Mouse (Mus musculus) limb, embryonic 15.5 days (tissue): ENCODE measurements around the gene Ascc2. TPM values are rescaled to one million over a fixed set of nuclear protein-coding genes. Genes with fewer than 3 reads are reported as not detected.

ENCODE experiments used
- ATAC-seq: fragments of 200-750 bp; cut with Nextera tagmentation; 2 replicates; pipeline ENCODE4 v1.8.0; 2017; ENCODE audit warnings: low read depth, moderate TSS enrichment; ENCODE audit not compliant: insufficient number of reproducible peaks, low FRiP score, low TSS enrichment
- H3K27ac ChIP-seq: fragments of 300-500 bp; sonication (generic); 2 replicates; pipeline ENCODE4 v1.5.1; 2015; ENCODE audit warnings: moderate library complexity, mild to moderate bottlenecking, inconsistent platforms
- H3K27me3 ChIP-seq: fragments of 300-500 bp; sonication (generic); 2 replicates; pipeline ENCODE4 v1.6.1; 2015; ENCODE audit warnings: inconsistent platforms
- H3K36me3 ChIP-seq: fragments of 300-500 bp; sonication (generic); 2 replicates; pipeline ENCODE4 v1.6.1; 2015; ENCODE audit warnings: inconsistent platforms
- H3K4me1 ChIP-seq: fragments of 300-500 bp; sonication (generic); 2 replicates; pipeline ENCODE4 v1.6.1; 2015; ENCODE audit warnings: inconsistent platforms
- H3K4me2 ChIP-seq: fragments of 300-500 bp; sonication (generic); 2 replicates; pipeline ENCODE4 v1.6.1; 2015; ENCODE audit warnings: mild to moderate bottlenecking, inconsistent platforms
- H3K4me3 ChIP-seq: fragments of 300-500 bp; sonication (generic); 2 replicates; pipeline ENCODE4 v1.5.1; 2015; ENCODE audit warnings: mild to moderate bottlenecking, inconsistent platforms
- H3K9ac ChIP-seq: fragments of 300-500 bp; sonication (generic); 2 replicates; pipeline ENCODE4 v1.6.1; 2015; ENCODE audit warnings: inconsistent platforms
- H3K9me3 ChIP-seq: fragments of 300-500 bp; sonication (generic); 2 replicates; pipeline ENCODE4 v1.6.1; 2016; ENCODE audit warnings: inconsistent platforms
- WGBS: fragments of 180-500 bp; shearing (Covaris S2); methylation state at CpG from one replicate; pipeline ENCODE4 v1.1.7; 2015; 5-methylcytosine and 5-hydroxymethylcytosine counted together
- polyA plus RNA-seq: library from polyadenylated mRNA; unstranded; fragments of >200 nt; fragmentation: Nextera tagmentation; extraction: Ambion mirVana; gene quantifications from 2 replicates; pipeline ENCODE4 v1.2.1, GENCODE M21; 2015

Gene Ascc2
- polyA plus RNA-seq: 32.2 and 32.8 TPM in 2 replicates

DNA sequence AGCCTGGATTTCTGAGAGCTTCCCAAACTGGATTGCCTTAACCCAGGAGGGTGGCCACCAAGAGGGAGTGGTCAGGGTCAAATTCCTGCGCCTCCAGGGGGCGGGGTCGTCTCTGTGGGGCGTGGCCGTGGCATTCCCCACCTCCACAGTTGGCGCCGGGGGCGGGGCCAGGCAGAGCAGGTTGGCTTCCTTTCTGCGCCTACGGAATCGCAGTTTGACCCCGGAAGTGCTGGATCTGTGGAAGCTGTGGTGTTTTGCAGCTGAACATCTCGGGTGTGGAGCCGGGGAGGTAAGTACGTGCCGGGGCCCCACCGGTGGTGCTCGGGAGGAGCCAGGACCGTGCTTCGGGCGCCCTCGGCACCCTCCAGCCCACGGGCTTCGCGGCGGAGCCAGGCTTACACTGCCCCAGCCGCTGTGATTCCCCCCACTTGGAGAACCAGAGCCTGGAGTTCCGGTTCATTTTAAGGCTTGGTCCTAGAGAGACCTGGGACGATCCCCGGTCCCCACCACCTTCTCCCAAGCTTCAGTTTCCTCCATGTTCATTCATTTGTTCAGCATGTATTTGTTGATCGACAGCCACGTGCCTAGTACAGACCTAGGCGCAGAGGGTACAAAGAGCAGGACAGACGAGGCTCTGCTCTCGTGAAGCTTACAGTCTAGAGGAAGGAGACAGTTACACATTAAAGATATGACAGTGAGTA, at the start of gene Ascc2:
Gene Ascc2 (plus strand): TSS at position 214 of the 701 bp plus-strand sequence.
- Histone ChIP-seq H3K27me3 (no peaks in the 10 kb centered on the region), H3K9me3 (no peaks in the 10 kb centered on the region), H3K4me3 (peak within 1 kb of the TSS; percentile 90), H3K4me1 (peaks cover 14% of the 10 kb centered on the region), H3K27ac (peak within 1 kb of the TSS; percentile 83), H3K9ac (peak within 1 kb of the TSS; percentile 55), H3K36me3 (peaks cover 9% of the 10 kb centered on the region; the same call in 1 of the 2 replicates), H3K4me2 (peak within 1 kb of the TSS; percentile 72)
- WGBS: under 1% methylated on average over 35 of the region's 35 CpGs
- peak; percentile 83 for ATAC-seq

- H3K9me3 ChIP-seq: no peaks in the 10 kb centered on the region
- WGBS: 76% methylated on average over 4 of the region's 4 CpGs
- no peak for ATAC-seq
- H3K27me3 ChIP-seq: no peaks in the 10 kb centered on the region
- H3K4me2 ChIP-seq: no peak overlapping the region
- peaks cover 5% of the 10 kb centered on the region for H3K4me1 ChIP-seq
- H3K27ac ChIP-seq: no peak overlapping the region
- H3K4me3 ChIP-seq: no peak overlapping the region
- no peak overlapping the region for H3K9ac ChIP-seq
- peaks cover 5% of the 10 kb centered on the region; the same call in 1 of the 2 replicates for H3K36me3 ChIP-seq
Observed at GRCm38 (mm10) chr11:4591811-4592210, 45.7 kb upstream of the Ascc2 start.

DNA sequence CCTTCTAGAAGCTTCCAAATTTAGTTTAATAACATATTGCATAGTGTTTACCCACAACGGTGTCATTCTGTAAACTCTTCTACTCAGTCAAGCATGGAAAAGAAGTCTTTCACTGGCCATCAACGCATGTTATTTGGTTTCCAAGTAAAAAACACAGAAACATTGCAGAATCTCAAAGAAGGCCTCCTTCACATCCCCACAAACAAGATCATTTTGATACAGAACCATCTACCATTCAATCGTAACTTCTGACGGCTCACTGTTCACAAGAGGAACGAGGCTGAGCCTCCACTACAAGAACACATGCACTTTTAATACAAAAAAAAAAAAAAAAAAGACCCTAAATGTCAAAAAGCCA, 44.1 kb upstream of the Ascc2 start:
- peak overlapping the region; percentile 81 for H3K4me3 ChIP-seq
- H3K27ac ChIP-seq: no peak overlapping the region; the same call in 1 of the 2 replicates
- H3K4me2 ChIP-seq: peak overlapping the region; percentile 45
- WGBS: 26% methylated on average over 5 of the region's 5 CpGs
- H3K9me3 ChIP-seq: no peaks in the 10 kb centered on the region
- H3K9ac ChIP-seq: no peak overlapping the region
- peaks cover 5% of the 10 kb centered on the region for H3K4me1 ChIP-seq
- H3K36me3 ChIP-seq: peaks cover 5% of the 10 kb centered on the region; the same call in 1 of the 2 replicates
- no peaks in the 10 kb centered on the region for H3K27me3 ChIP-seq
- ATAC-seq: no peak

DNA sequence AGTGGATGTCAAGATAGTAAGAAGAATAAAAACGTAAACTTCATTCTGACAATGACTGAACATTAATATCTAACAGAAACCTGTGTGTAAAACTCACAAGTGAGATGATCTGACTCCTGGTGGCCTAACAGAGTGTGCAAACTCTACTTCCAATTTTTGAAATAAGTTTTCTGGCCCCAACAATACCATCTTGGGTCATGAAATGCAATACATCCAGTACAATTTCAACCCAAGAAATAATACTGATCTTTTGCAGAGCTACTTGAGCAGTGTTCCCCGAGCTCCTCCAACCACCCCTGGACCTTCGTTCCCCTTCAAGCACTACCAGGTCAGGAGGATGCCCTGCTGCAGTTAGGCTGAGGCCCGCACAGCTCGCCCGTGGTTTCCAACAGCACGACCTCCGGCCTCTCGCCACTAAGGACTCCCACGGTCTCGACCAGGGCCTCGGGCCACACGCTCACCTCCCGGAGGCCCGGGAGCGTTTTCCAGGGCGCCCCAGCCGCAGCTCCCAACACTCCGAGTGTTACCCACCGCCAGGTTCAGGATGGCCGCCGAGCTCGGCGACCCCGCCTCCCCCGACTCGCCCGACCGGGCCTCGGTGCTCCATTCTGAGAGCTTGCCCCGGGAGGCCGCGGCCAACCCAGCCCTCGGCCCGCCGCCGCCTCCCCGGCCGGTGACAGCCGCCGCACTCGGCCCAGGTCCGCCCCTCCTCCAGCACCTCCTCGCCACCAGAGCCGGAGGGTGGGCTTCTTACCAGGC, 43.5 kb upstream of the Ascc2 start:
- Histone ChIP-seq H3K9me3 (no peaks in the 10 kb centered on the region), H3K4me2 (peak overlapping the region; percentile 45), H3K27me3 (no peaks in the 10 kb centered on the region), H3K4me3 (peak overlapping the region; percentile 81), H3K9ac (peak overlapping the region; percentile 95), H3K27ac (peak overlapping the region; percentile 97), H3K4me1 (peaks cover 5% of the 10 kb centered on the region), H3K36me3 (0 out of 2 replicates have a peak, but pooled peaks cover 2% of the 10 kb centered on the region)
- under 1% methylated on average over 42 of the region's 45 CpGs for WGBS
- peak; percentile 79 for ATAC-seq

DNA sequence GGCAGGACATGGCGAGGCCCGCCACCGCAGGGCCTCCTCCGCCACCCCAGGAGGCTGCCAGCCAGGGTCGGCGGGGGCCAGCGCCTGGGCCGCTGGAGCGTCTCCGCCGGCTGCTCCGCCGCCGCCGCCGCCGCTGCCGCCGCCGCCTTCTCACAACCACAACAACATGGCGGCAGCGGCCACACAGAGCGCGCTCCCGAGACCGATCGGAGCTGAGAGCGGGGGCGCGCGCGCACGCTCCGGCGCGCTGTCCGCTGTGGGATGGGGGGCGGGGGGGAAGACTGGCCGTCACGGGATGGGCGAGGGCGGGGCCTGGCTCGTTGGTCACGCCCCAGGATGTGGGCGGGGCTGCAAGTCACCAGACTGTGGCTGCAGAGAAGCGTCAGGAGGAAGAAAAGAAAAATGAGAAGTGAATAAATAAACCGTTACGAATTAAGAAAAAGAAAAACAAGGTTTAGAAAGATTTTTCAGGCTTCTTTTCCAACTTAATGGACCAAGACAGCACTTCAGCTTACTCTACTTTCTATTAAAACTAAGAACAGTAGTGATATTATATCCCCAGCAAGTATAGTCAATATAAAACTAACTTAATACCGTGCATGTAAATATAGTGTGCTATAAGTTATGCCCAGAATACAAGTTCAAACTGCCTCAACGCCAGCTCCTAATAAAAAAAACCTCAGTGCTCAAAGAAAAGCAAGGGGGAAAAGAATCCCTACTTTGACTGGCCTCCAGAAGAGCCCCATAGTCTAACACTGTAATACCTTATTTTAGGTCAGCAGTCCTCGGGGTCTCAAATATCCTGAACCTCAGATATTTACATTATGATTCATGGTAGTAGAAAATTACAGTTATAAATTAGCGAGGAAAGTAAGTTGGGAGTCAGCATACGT, 42.7 kb upstream of the Ascc2 start, which contains the start of gene Mtmr3:
Gene Mtmr3 (minus strand): TSS at position 256 of the 893 bp plus-strand sequence.
- H3K4me1 ChIP-seq: peaks cover 5% of the 10 kb centered on the region
- WGBS: 3% methylated on average over 52 of the region's 53 CpGs
- ATAC-seq: peak; percentile 90
- H3K4me3 ChIP-seq: peak within 1 kb of the TSS; percentile 81
- H3K4me2 ChIP-seq: peak within 1 kb of the TSS; percentile 45
- H3K27me3 ChIP-seq: no peaks in the 10 kb centered on the region
- no peaks in the 10 kb centered on the region for H3K9me3 ChIP-seq
- peak within 1 kb of the TSS; percentile 97 for H3K27ac ChIP-seq
- H3K36me3 ChIP-seq: no peaks in the 10 kb centered on the region
- peak within 1 kb of the TSS; percentile 95 for H3K9ac ChIP-seq

DNA sequence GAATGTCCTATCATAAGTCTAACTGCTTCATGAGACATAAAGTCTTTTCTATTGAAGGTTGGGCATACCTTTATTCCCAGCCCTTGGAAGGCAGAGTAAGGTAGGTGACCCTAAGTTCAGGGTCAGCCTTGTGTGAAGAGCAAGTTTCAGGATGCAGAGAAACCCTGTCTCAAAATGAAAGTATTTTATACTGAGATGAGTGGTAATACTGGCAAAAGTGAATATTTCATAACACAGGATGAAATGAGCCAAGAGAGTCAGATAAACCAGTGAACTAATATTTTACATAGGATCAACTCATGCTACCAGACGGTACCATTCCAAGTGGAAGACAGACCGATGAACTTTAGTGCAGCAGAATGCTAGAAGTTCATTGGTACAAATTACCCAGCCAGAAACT, 39.1 kb upstream of the Ascc2 start:
- H3K4me3 ChIP-seq: no peak overlapping the region
- no peak for ATAC-seq

DNA sequence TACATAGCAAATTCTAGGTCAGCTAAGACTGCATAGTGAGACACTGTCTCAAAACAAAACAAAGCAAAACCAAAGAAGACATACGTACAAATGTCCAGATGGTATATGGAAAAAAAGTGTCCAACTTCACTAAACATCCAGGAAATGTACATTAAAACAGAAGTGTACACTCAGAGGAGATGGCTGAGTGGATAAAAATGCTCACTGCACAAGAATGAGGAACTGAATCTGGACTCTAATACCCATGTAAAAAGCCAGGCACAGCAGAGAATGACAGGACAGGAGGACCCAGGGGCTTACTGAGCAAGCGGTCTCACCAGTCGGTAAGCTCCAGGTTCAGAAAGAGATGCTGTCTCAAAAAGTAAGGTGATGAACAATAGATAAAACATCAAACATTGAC, 37.6 kb upstream of the Ascc2 start:
- no peaks in the 10 kb centered on the region for H3K36me3 ChIP-seq
- no peak overlapping the region for H3K27ac ChIP-seq
- no peak overlapping the region for H3K9ac ChIP-seq

More for the DNA sequence above, 39.1 kb upstream of the Ascc2 start:
- no peaks in the 10 kb centered on the region for H3K27me3 ChIP-seq
- H3K9me3 ChIP-seq: no peaks in the 10 kb centered on the region
- H3K36me3 ChIP-seq: no peaks in the 10 kb centered on the region
- no peak overlapping the region for H3K4me2 ChIP-seq
- H3K27ac ChIP-seq: no peak overlapping the region
- H3K9ac ChIP-seq: no peak overlapping the region
- WGBS: 87% methylated on average over 2 of the region's 2 CpGs
- peaks cover 11% of the 10 kb centered on the region for H3K4me1 ChIP-seq

DNA sequence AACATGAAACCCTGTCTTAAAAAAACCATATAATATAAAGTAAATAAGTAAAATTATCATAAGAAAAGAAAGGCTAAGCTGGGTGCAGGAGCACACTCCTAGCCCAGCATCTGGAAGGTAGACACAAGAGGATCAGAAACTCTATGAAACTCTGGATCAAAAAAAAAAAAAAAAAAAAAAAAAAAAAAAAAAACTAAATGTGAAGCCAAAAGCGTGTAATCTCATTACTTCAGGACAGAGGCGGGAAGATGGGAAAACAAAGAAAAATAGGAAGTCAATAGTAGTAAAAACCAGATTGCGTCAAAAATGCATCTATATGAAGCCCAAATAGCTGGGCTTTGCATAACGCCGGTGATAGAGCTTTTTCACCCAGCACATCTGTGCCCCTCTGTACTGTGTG, 35.7 kb upstream of the Ascc2 start:
- 73% methylated on average over 5 of the region's 5 CpGs for WGBS
- no peaks in the 10 kb centered on the region for H3K36me3 ChIP-seq
- no peaks in the 10 kb centered on the region for H3K9me3 ChIP-seq
- H3K9ac ChIP-seq: no peak overlapping the region
- no peak overlapping the region for H3K4me3 ChIP-seq
- no peak overlapping the region for H3K27ac ChIP-seq
- peaks cover 11% of the 10 kb centered on the region for H3K4me1 ChIP-seq
- ATAC-seq: no peak
- no peaks in the 10 kb centered on the region for H3K27me3 ChIP-seq
- no peak overlapping the region for H3K4me2 ChIP-seq

More for the DNA sequence above, 37.6 kb upstream of the Ascc2 start:
- Histone ChIP-seq H3K4me1 (peaks cover 11% of the 10 kb centered on the region), H3K27me3 (no peaks in the 10 kb centered on the region), H3K4me2 (no peak overlapping the region), H3K9me3 (no peaks in the 10 kb centered on the region), H3K4me3 (no peak overlapping the region)
- WGBS: 86% methylated on average over 3 of the region's 3 CpGs
- ATAC-seq: no peak

DNA sequence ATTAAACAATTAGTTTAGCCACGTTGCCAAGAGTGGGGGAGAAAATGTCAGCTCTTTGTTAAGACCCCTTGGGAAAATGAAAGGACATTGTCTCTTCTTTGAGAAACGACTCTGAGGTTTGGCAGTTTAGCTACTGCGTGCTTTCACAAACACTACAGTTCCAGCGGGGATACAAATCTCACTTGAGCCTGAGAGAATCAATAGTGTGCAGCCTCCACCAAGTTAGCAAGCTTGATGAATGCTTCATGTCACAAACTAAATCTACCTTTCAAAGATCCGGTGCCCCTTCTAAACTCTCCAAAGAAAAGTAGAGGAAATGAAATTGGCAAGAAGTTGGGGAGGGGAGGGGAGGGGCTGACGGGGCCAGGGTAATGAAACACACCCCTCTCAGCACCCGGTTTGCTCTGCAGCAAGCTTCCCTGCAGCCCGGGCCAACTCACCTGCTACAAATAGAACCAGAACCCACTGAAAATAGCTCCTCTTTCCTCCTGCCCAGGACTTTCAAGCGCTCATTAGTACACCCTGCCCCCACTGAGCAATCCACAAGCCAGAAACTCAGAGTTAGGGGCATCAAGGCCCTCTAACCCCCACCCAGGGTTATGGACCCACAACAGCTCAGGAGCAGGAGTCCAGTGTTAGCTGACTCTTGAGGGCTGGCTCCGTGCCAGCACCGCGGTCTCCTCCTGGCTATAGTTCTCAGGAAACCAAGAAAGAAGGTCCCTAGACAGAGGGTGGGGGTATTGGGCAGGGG, 34.7 kb upstream of the Ascc2 start:
- Histone ChIP-seq H3K4me1 (peaks cover 11% of the 10 kb centered on the region), H3K27me3 (no peaks in the 10 kb centered on the region), H3K9ac (no peak overlapping the region), H3K27ac (no peak overlapping the region), H3K36me3 (no peaks in the 10 kb centered on the region), H3K9me3 (no peaks in the 10 kb centered on the region), H3K4me2 (peak overlapping the region; percentile 15), H3K4me3 (no peak overlapping the region)
- 30% methylated on average over 12 of the region's 12 CpGs for WGBS
- ATAC-seq: 0 out of 2 replicates have a peak, but pooled peaks have one; percentile 24

GRCm38 (mm10) chr11:4604441-4604840, 33.1 kb upstream of the Ascc2 start:
- Histone ChIP-seq H3K36me3 (no peaks in the 10 kb centered on the region), H3K4me1 (peaks cover 11% of the 10 kb centered on the region), H3K27me3 (no peaks in the 10 kb centered on the region), H3K9me3 (no peaks in the 10 kb centered on the region), H3K4me3 (no peak overlapping the region), H3K4me2 (no peak overlapping the region), H3K9ac (no peak overlapping the region), H3K27ac (no peak overlapping the region)
- ATAC-seq: no peak
- 11% methylated on average over 6 of the region's 6 CpGs for WGBS

- Histone ChIP-seq H3K9me3 (no peaks in the 10 kb centered on the region), H3K27ac (no peak overlapping the region), H3K4me3 (no peak overlapping the region), H3K4me2 (no peak overlapping the region), H3K9ac (no peak overlapping the region), H3K36me3 (no peaks in the 10 kb centered on the region), H3K27me3 (no peaks in the 10 kb centered on the region), H3K4me1 (peaks cover 11% of the 10 kb centered on the region)
- no peak for ATAC-seq
- 54% methylated on average over 7 of the region's 7 CpGs for WGBS
Observed at GRCm38 (mm10) chr11:4605414-4605813, 32.1 kb upstream of the Ascc2 start.
